Mouse (Mus musculus): ENCODE results near the gene Smim8. TPM values are rescaled to one million over a fixed set of nuclear protein-coding genes. Genes with fewer than 3 reads are reported as not detected.
"Not testable (repeated sequence)": the region's sequence is repeated elsewhere in the genome, so short reads cannot be mapped to it uniquely, and the experiment has no call there.

Gene Smim8
- total RNA-seq (2021) = 15.8 and 17.7 TPM in 2 replicates
- long read RNA-seq, experiment 1, transcript Smim8-201 (3 exons, 786 nt) = major isoform, 18 of 38 reads
- long read RNA-seq, experiment 1, partial matches to known transcripts = 17 of 38 reads
- long read RNA-seq, experiment 1, other reads (novel, unspliced or antisense) = 0 of 38 reads
- long read RNA-seq, experiment 2, transcript Smim8-201 (3 exons, 786 nt) = major isoform, 15 of 37 reads
- long read RNA-seq, experiment 2, partial matches to known transcripts = 18 of 37 reads
- long read RNA-seq, experiment 2, other reads (novel, unspliced or antisense) = 0 of 37 reads

- DNase-seq = peak; percentile 96
Observed at GRCm38 (mm10) chr4:34777677-34778527, at the start of gene Smim8. Gene Smim8, minus strand, starts transcription at chr4:34778423.

DNA sequence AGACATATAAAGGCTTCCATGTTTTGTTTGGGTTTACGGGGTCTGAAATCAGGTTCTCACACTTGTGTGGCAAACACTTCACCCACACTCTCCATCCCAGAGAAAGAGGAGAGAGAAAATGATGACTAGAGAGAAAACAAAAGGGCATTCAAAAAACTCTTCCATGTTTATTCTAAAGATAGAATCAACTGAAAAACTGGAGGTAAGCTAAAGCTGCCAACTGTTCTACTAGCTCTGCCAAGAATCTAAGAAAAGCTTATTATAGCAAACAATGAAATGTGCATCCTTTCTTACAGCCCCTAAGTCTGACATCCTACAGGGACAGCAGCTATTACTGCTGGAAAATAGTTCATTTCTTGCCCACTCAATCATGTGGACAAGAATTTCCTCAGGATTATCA is 45.7 kb upstream of the Smim8 start:
- no peak for DNase-seq

DNA sequence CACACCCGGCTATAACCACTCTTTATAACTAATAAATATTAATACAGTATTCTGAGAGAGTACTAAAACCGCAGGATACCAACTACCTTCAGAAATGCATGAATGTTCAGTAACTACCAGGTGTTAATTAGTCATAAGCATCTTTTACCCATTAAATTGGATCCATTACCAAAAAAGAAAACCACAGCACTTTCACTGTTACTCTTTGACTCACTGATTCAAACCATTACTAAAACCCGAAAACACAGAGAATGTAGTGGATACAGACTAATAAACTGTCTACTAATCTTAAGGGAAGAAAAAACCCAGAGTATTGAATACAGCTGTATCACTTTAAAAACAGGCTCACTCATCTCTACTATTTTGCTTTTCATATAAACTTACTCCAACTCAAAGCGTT is 41.7 kb upstream of the Smim8 start:
- DNase-seq = no peak

DNA sequence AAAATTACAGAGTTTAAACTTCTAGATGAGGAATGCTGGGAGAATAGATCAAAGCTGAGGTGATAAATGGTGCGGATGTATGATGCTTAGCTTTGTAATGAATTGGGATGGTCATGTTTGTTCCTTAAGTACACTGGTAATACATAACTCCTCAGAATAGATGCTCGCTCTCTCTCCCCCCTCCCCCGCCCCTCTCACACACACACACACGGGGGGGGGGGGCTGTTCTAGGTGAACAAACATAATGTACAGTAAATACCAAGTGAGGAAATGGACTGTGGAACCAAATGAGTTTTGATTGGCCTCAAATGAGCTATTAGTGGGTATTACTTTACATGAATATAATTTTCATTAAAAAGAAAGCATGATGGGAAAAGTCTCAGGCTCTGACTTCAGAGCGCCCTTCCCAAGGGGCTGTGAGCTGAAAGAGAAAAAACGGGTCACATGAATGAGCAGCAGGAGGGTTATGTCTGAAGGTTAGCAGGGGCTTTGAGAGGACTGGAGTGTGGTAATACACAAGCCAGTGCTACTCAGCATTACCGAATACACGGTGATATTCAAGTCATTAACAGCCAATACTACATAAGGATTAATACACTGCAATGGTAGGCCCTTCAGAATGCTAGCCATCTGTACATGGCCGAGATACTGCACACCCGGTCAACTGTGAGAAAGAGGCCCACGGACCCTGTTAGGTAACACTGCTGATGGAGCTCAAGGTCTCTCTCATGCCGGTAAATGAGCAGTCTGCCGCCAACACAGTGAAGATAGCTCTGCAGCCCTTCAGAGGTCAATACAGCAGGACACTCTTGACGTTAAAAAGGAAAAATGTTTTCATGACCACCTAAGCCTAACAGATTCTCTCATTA is 23.2 kb upstream of the Smim8 start:
- DNase-seq = no peak

DNA sequence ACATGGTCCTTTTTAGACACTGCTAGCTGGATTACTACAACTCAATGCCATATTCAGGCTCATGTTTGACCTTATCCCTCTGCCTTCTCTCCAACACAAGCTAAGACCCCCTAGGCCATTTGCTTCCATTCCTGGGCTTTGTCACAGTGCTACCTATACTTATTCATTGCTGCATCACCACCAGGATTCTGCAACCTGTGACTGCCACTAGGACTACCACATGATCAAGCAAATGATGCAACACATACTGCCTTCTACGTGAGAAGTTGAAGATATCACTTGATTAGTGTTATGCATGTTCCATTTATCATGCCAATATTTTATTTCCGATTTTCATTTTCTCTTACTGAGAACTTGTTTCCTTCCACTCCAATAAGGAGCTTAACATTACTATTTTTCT is 19.8 kb upstream of the Smim8 start:
- no peak for DNase-seq

DNA sequence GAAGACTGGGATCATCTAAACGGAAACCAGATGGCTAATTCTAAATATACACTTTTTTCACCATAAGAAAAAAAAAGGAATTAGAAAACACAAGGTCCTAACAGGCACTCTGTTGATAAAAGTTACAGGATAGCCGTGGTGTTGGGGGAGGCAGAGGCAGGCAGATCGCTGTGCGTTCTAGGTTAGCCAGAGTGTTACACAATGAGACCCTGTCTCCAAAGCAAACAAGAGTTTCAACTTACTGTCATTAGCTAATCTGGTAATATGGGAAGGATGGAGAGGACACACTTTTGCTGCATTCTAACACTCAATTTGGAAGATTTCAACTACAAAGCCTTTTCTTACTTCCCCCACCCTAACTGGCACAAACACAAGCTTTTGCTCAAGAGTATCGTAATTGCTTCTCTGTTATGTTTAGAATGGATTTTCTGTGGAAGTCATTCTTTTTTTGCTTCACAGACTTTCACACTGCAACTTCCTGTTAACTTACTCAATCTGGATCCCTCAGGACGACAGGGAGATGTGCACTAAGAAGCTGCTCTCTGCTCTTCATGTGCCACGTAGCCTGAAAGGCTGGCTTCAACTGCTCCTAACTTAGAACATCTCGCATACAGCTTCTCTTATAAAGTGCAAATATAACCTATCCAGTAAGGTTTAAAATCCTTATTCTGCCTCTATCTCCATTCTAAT is 19.2 kb upstream of the Smim8 start:
- no peak for DNase-seq

- no peak for DNase-seq
Observed at GRCm38 (mm10) chr4:34796294-34796693, 18.1 kb upstream of the Smim8 start.

DNA sequence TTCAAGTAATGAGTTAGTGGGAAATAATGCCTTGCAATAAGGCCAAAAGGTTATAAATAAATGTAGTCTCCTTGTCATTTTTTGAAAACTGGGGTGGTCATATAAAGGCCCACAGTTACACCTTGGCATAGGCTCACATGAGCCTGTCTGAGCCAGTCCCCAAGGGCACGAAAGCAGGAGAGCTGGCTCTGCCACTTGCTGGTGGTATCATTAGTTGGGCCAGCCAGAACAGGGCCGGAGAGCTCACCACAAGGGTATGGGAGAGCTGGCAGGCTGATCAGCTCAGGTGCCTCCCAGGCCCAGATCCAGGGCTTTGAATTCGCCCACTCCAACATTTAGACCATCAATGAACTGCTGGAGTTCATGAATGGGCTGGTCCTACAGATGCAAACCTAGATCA is 8.3 kb upstream of the Smim8 start:
- no peak for DNase-seq

- DNase-seq = no peak
Observed at GRCm38 (mm10) chr4:34785646-34786045, 7.4 kb upstream of the Smim8 start.

GRCm38 (mm10) chr4:34784865-34785264 is 6.6 kb upstream of the Smim8 start:
- DNase-seq = no peak

DNA sequence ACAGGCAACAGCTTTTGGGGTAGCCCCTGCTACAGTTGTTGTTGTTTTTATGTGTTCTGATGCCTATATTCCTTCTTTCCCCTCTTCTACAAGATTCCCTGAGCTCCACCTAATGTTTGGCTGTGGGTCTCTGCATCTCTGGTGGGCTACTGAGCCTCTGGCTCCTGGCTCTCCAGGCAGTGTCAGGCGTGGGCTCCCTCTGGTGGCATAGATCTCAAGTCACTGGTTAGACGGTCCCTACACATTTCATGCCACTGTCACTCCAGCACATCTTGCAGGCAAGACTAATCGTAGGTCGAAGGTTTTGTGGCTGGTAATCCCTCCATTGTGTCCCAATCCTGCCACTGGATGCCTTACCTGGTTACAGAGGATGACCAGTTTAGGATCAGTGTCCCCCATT is 4.5 kb upstream of the Smim8 start:
- DNase-seq = peak; percentile 11

- no peak for DNase-seq
Observed at GRCm38 (mm10) chr4:34771652-34772371, 6.4 kb downstream of the Smim8 start.

GRCm38 (mm10) chr4:34756163-34756562 is 22.1 kb downstream of the Smim8 start, which contains the start of gene Gm136:
Gene Gm136, minus strand, starts transcription at chr4:34756263.
- DNase-seq = no peak

GRCm38 (mm10) chr4:34749236-34749635 is 29.0 kb downstream of the Smim8 start:
- DNase-seq = peak; percentile 46

- DNase-seq = no peak
Observed at GRCm38 (mm10) chr4:34734461-34734860, 43.8 kb downstream of the Smim8 start.

DNA sequence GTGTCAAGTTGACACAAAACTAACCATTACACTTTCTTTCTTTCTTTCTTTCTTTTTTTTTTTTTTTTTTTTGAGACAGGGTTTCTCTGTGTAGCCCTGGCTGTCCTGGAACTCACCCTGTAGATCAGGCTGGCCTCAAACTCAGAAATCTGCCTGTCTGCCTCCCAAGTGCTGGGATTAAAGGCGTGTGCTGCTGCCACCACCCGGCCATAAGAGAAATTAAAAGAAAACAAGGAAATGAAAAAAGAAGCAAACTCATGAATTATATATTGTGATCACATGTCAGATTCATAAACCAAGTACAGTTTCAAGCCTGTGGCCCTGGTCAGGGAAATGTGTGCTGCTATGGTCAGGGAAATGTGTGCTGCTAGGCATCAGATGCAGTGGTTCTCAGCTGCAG is 44.8 kb downstream of the Smim8 start:
- not testable (repeated sequence) for DNase-seq

- DNase-seq = peak; percentile 93
Observed at GRCm38 (mm10) chr4:34729851-34730341, 48.3 kb downstream of the Smim8 start, which contains the start of gene Cfap206. Gene Cfap206, minus strand, starts transcription at chr4:34730206.

DNA sequence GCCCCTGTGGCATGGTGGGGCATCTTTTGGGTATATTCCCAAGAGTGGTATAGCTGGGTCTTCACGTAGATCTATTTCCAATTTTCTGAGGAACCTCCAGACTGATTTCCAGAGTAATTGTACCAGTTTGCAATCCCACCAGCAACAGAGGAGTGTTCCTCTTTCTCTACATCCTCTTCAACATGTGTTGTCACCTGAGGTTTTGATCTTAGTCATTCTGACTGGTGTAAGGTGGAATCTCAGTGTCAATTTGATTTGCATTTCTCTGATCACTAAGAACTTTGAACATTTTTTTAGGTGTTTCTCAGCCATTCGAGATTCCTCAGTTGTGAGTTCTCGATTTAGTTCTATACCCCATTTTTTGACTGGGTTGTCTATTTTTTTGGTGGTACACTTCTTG is 52.5 kb downstream of the Smim8 start:
- not testable (repeated sequence) for DNase-seq

DNA sequence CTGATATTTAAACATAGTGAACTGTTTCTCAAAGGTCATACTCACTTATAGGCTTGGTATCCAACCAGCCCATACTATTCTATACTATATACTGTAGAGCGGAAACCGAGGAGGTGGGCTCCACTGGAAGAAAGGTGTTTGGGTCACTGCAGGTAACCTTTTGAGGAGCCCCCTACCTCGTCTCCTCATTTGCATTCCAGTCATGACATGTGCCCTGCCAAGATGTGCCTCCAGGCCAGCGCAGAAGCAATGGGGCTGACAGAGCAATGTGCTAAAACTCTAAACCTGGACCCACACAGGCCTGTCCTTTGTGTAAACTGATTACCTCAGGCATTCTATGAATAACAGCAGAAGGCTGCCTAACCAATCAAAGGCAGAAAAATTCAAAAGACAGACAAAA is 53.9 kb downstream of the Smim8 start:
- no peak for DNase-seq

DNA sequence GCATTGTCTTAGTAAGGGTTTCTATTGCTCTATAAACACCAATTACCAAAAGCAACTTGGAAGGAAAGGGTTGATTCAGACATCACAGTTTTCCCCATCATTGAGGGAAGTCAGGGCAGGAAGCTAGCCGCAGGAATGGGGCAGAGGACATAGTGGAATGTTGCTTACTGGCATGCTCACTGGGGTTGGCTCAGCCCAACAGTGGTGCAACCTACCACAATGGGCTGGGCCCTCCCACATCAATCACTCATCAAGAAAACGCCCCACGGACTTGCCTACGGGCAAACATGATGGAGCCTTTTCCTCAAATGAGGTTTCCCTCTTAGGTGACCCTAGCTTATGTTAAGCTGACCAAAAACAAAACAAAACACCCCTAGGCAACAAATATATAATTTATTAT is 55.0 kb downstream of the Smim8 start:
- DNase-seq = no peak
